Mouse (Mus musculus) heart, embryonic 13.5 days (tissue): Measurements from ENCODE around the gene Ncor1. TPM values are rescaled to one million over a fixed set of nuclear protein-coding genes. Genes with fewer than 3 reads are reported as not detected.
"Not testable (repeated sequence)": the region's sequence is repeated elsewhere in the genome, so short reads cannot be mapped to it uniquely, and the experiment has no call there.

Experiments used
- ATAC-seq: fragments of 200-750 bp; cut with Nextera tagmentation; 2 replicates; pipeline ENCODE4 v1.8.0; 2017; ENCODE audit warnings: moderate TSS enrichment; ENCODE audit not compliant: insufficient number of reproducible peaks, low FRiP score, low TSS enrichment; ENCODE audit errors: extremely low read depth
- H3K27ac ChIP-seq: fragments of 300-500 bp; sonication (generic); replicated peaks from 2 replicates; pipeline ENCODE4 v1.5.1; 2015; ENCODE audit warnings: moderate library complexity, mild to moderate bottlenecking, inconsistent platforms
- H3K27me3 ChIP-seq: fragments of 300-500 bp; sonication (generic); replicated peaks from 2 replicates; pipeline ENCODE4 v1.6.1; 2015; ENCODE audit warnings: mild to moderate bottlenecking, inconsistent platforms
- H3K36me3 ChIP-seq: fragments of 300-500 bp; sonication (generic); 2 replicates; pipeline ENCODE4 v1.6.1; 2015; ENCODE audit warnings: mild to moderate bottlenecking, inconsistent platforms
- H3K4me1 ChIP-seq: fragments of 300-500 bp; sonication (generic); 2 replicates; pipeline ENCODE4 v1.6.1; 2015; ENCODE audit warnings: inconsistent platforms
- H3K4me2 ChIP-seq: fragments of 300-500 bp; sonication (generic); 2 replicates; pipeline ENCODE4 v1.6.1; 2015; ENCODE audit warnings: inconsistent platforms, mild to moderate bottlenecking, moderate library complexity
- H3K4me3 ChIP-seq: fragments of 300-500 bp; sonication (generic); 2 replicates; pipeline ENCODE4 v1.5.1; 2015; ENCODE audit warnings: moderate library complexity, mild to moderate bottlenecking, inconsistent platforms
- H3K9ac ChIP-seq: fragments of 300-500 bp; sonication (generic); 2 replicates; pipeline ENCODE4 v1.6.1; 2015; ENCODE audit warnings: inconsistent platforms, mild to moderate bottlenecking, moderate library complexity
- H3K9me3 ChIP-seq: fragments of 300-500 bp; sonication (generic); 2 replicates; pipeline ENCODE4 v1.6.1; 2016; ENCODE audit warnings: inconsistent platforms
- WGBS: fragments of 180-500 bp; shearing (Covaris S2); methylation state at CpG from one replicate; pipeline ENCODE4 v1.1.7; 2015; ENCODE audit warnings: mixed read lengths; 5-methylcytosine and 5-hydroxymethylcytosine counted together
- polyA plus RNA-seq: library from polyadenylated mRNA; unstranded; fragments of >200 nt; fragmentation: Nextera tagmentation; extraction: Ambion mirVana; gene quantifications from 2 replicates; pipeline ENCODE4 v1.2.1, GENCODE M21; 2015

Gene Ncor1
- polyA plus RNA-seq, 1 experiment from 2014 or later, result 101 TPM

- no peak overlapping the region for H3K4me3 ChIP-seq
- peaks cover 87% of the 10 kb centered on the region for H3K36me3 ChIP-seq
- H3K9me3 ChIP-seq, result no peaks in the 10 kb centered on the region
- H3K4me2 ChIP-seq, result no peak overlapping the region
- no peak for ATAC-seq
- H3K27ac ChIP-seq, result no peak overlapping the region
- H3K9ac ChIP-seq, result no peak overlapping the region
- WGBS, result 97% methylated on average over 1 of the region's 1 CpGs
- H3K27me3 ChIP-seq, result no peaks in the 10 kb centered on the region
- H3K4me1 ChIP-seq, result no peaks in the 10 kb centered on the region
These were observed 170.6 kb downstream of the Ncor1 start for GRCm38 (mm10) chr11:62287700-62288099.

- ATAC-seq, result no peak
- 85% methylated on average over 8 of the region's 8 CpGs for WGBS
- H3K9ac ChIP-seq, result no peak overlapping the region
- H3K4me2 ChIP-seq, result no peak overlapping the region
- no peaks in the 10 kb centered on the region for H3K9me3 ChIP-seq
- no peak overlapping the region for H3K27ac ChIP-seq
- peaks cover 12% of the 10 kb centered on the region for H3K4me1 ChIP-seq
- peaks cover 68% of the 10 kb centered on the region for H3K36me3 ChIP-seq
- no peaks in the 10 kb centered on the region for H3K27me3 ChIP-seq
- no peak overlapping the region for H3K4me3 ChIP-seq
These were observed 173.3 kb downstream of the Ncor1 start for GRCm38 (mm10) chr11:62285020-62285419.

- H3K4me3 ChIP-seq, H3K27me3 ChIP-seq, ATAC-seq, H3K27ac ChIP-seq, H3K9ac ChIP-seq, H3K9me3 ChIP-seq, H3K4me2 ChIP-seq: not testable (repeated sequence)
- Histone ChIP-seq H3K4me1 (peaks cover 14% of the 10 kb centered on the region), H3K36me3 (peaks cover 60% of the 10 kb centered on the region)
- 85% methylated on average over 3 of the region's 3 CpGs for WGBS
These were observed 174.3 kb downstream of the Ncor1 start for GRCm38 (mm10) chr11:62284020-62284419.

GRCm38 (mm10) chr11:62281601-62281997 is 176.7 kb downstream of the Ncor1 start:
- Histone ChIP-seq H3K9me3 (no peaks in the 10 kb centered on the region), H3K4me1 (peaks cover 16% of the 10 kb centered on the region), H3K9ac (peak overlapping the region; percentile 91), H3K4me3 (peak overlapping the region; percentile 91), H3K36me3 (peaks cover 39% of the 10 kb centered on the region), H3K27me3 (no peaks in the 10 kb centered on the region), H3K27ac (peak overlapping the region; percentile 94), H3K4me2 (peak overlapping the region; percentile 85)
- ATAC-seq, result peak; percentile 81
- 1% methylated on average over 53 of the region's 57 CpGs for WGBS

- Histone ChIP-seq H3K4me1 (peaks cover 18% of the 10 kb centered on the region), H3K36me3 (peaks cover 32% of the 10 kb centered on the region), H3K4me3 (peak within 1 kb of the TSS; percentile 91), H3K27ac (peak within 1 kb of the TSS; percentile 94), H3K9me3 (no peaks in the 10 kb centered on the region), H3K27me3 (no peaks in the 10 kb centered on the region), H3K4me2 (peak within 1 kb of the TSS; percentile 85), H3K9ac (peak within 1 kb of the TSS; percentile 91)
- WGBS, result under 1% methylated on average over 68 of the region's 68 CpGs
- ATAC-seq, result peak; percentile 93
These were observed 177.4 kb downstream of the Ncor1 start, which contains the start of the genes Zswim7 and Ttc19 for GRCm38 (mm10) chr11:62280675-62281600. Gene Zswim7 (minus strand): TSS chr11:62281375. Gene Ttc19 (plus strand): TSS chr11:62281473.

- H3K9me3 ChIP-seq, result no peaks in the 10 kb centered on the region
- peaks cover 18% of the 10 kb centered on the region for H3K4me1 ChIP-seq
- H3K4me3 ChIP-seq, result no peak overlapping the region
- no peak overlapping the region for H3K27ac ChIP-seq
- no peak overlapping the region for H3K4me2 ChIP-seq
- H3K36me3 ChIP-seq, result peaks cover 5% of the 10 kb centered on the region
- ATAC-seq, result no peak
- H3K9ac ChIP-seq, result no peak overlapping the region
- WGBS, result 8% methylated on average over 5 of the region's 5 CpGs
- H3K27me3 ChIP-seq, result no peaks in the 10 kb centered on the region
These were observed 180.3 kb downstream of the Ncor1 start for GRCm38 (mm10) chr11:62278027-62278426.

- Histone ChIP-seq H3K27me3 (no peaks in the 10 kb centered on the region), H3K4me2 (no peak overlapping the region), H3K36me3 (no peaks in the 10 kb centered on the region), H3K4me3 (no peak overlapping the region), H3K27ac (no peak overlapping the region), H3K4me1 (peaks cover 15% of the 10 kb centered on the region), H3K9me3 (no peaks in the 10 kb centered on the region), H3K9ac (no peak overlapping the region)
- no peak for ATAC-seq
- 40% methylated on average over 8 of the region's 8 CpGs for WGBS
These were observed 181.3 kb downstream of the Ncor1 start for GRCm38 (mm10) chr11:62277086-62277485.

GRCm38 (mm10) chr11:62270851-62271250 is 187.5 kb downstream of the Ncor1 start:
- H3K9ac ChIP-seq, result no peak overlapping the region
- H3K4me3 ChIP-seq, result no peak overlapping the region
- no peaks in the 10 kb centered on the region for H3K9me3 ChIP-seq
- no peak overlapping the region for H3K4me2 ChIP-seq
- 54% methylated on average over 5 of the region's 5 CpGs for WGBS
- peaks cover 15% of the 10 kb centered on the region for H3K4me1 ChIP-seq
- no peaks in the 10 kb centered on the region for H3K36me3 ChIP-seq
- ATAC-seq, result no peak
- H3K27me3 ChIP-seq, result peaks cover 4% of the 10 kb centered on the region; the same call in 1 of the 2 replicates
- H3K27ac ChIP-seq, result no peak overlapping the region

- Histone ChIP-seq H3K27ac (no peak overlapping the region), H3K9me3 (no peaks in the 10 kb centered on the region), H3K4me1 (peaks cover 16% of the 10 kb centered on the region), H3K36me3 (no peaks in the 10 kb centered on the region), H3K4me2 (no peak overlapping the region), H3K9ac (no peak overlapping the region), H3K27me3 (peaks cover 14% of the 10 kb centered on the region; the same call in 1 of the 2 replicates), H3K4me3 (no peak overlapping the region)
- 70% methylated on average over 12 of the region's 12 CpGs for WGBS
- no peak for ATAC-seq
These were observed 189.2 kb downstream of the Ncor1 start for GRCm38 (mm10) chr11:62269097-62269496.

GRCm38 (mm10) chr11:62268381-62268780 is 190.0 kb downstream of the Ncor1 start:
- no peak overlapping the region for H3K9ac ChIP-seq
- 64% methylated on average over 8 of the region's 8 CpGs for WGBS
- H3K27ac ChIP-seq, result no peak overlapping the region
- peaks cover 22% of the 10 kb centered on the region for H3K4me1 ChIP-seq
- H3K4me3 ChIP-seq, result no peak overlapping the region
- peaks cover 14% of the 10 kb centered on the region; the same call in 1 of the 2 replicates for H3K27me3 ChIP-seq
- H3K4me2 ChIP-seq, result no peak overlapping the region
- no peak for ATAC-seq
- H3K36me3 ChIP-seq, result no peaks in the 10 kb centered on the region
- H3K9me3 ChIP-seq, result no peaks in the 10 kb centered on the region

- Histone ChIP-seq H3K4me2 (0 out of 2 replicates have a peak overlapping the region, but pooled peaks have one; percentile 18), H3K4me3 (no peak overlapping the region), H3K9me3 (no peaks in the 10 kb centered on the region), H3K27ac (no peak overlapping the region), H3K27me3 (peaks cover 14% of the 10 kb centered on the region; the same call in 1 of the 2 replicates), H3K9ac (no peak overlapping the region), H3K36me3 (no peaks in the 10 kb centered on the region), H3K4me1 (peaks cover 22% of the 10 kb centered on the region)
- 43% methylated on average over 17 of the region's 17 CpGs for WGBS
- ATAC-seq, result no peak
These were observed 191.7 kb downstream of the Ncor1 start for GRCm38 (mm10) chr11:62266466-62267214.
